Mouse (Mus musculus): ENCODE measurements around the gene Ccdc171.

Gene Ccdc171

GRCm38 (mm10) chr4:83739891-83740277, 214.5 kb downstream of the Ccdc171 start:
- Histone ChIP-seq H3K36me3 (ENCODE audit: control insufficient read depth, insufficient read depth, low read length, poor library complexity, severe bottlenecking) (no peaks in the 10 kb centered on the region), H3K27me3 (ENCODE audit: control insufficient read depth, insufficient read depth, low read length, poor library complexity, severe bottlenecking) (no peaks in the 10 kb centered on the region)
- DNase-seq (ENCODE audit: low read depth, low spot score): no peak

DNA sequence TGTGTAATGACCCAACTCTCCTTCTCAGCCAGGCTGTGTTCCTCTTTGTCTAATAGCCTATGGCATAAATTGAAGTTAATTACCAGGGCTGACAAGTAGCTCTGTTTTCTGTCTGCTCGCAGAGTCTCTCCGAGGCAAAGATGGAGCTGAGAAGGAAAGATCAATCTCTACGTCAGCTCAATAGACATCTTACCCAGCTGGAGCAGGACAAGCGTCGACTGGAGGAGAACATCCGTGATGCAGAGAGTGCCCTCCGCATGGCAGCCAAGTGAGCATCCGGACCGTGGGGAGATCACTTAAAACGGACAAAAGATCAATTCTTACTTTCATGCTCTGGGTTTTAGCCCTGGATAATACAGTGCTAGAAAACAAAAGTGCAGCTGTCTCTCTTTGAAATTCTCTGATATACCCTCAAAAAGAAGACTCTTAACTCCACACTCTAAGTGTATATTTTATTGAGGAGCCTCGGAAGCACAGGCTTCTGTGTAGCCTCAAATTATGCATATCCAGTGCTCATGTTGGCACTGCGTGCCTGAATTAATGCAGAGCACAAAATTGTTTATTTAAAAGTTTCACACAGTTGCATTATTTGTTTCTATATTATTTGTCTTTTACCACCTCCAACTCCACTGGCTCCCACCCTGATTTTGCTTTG, 217.6 kb downstream of the Ccdc171 start:
- DNase-seq (ENCODE audit: low read depth, low spot score): no peak

DNA sequence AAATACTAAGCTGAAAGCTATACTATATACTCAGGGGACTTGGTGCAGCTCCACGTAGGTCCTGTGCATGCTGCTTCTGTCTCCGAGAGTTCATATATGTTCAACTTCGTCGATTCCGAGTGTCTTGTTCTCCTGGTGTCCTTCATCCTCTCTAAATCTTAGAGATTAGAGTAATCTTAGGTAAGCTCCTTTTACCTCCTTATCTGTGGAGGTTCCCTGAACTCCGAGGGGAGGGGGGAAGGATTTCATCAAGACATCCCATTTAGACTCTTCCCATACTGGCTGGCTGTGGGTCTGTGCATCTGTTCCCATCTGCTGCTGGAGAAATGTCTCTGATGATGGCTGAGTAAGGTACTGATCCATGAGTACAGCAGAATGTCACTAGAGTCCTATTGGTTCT, 249.8 kb downstream of the Ccdc171 start:
- Histone ChIP-seq H3K36me3 (ENCODE audit: control insufficient read depth, insufficient read depth, low read length, poor library complexity, severe bottlenecking) (no peaks in the 10 kb centered on the region), H3K27me3 (ENCODE audit: control insufficient read depth, insufficient read depth, low read length, poor library complexity, severe bottlenecking) (no peaks in the 10 kb centered on the region)
- no peak for DNase-seq (ENCODE audit: low read depth, low spot score)

More for the DNA sequence above, 217.6 kb downstream of the Ccdc171 start:
- H3K36me3 ChIP-seq (ENCODE audit: control insufficient read depth, insufficient read depth, low read length, poor library complexity, severe bottlenecking): no peaks in the 10 kb centered on the region
- no peaks in the 10 kb centered on the region for H3K27me3 ChIP-seq (ENCODE audit: control insufficient read depth, insufficient read depth, low read length, poor library complexity, severe bottlenecking)

GRCm38 (mm10) chr4:83780044-83780443, 254.7 kb downstream of the Ccdc171 start:
- no peaks in the 10 kb centered on the region for H3K27me3 ChIP-seq (ENCODE audit: control insufficient read depth, insufficient read depth, low read length, poor library complexity, severe bottlenecking)
- DNase-seq (ENCODE audit: low read depth, low spot score): no peak
- H3K36me3 ChIP-seq (ENCODE audit: control insufficient read depth, insufficient read depth, low read length, poor library complexity, severe bottlenecking): no peaks in the 10 kb centered on the region

GRCm38 (mm10) chr4:83785115-83785514, 259.8 kb downstream of the Ccdc171 start:
- Histone ChIP-seq H3K36me3 (ENCODE audit: control insufficient read depth, insufficient read depth, low read length, poor library complexity, severe bottlenecking) (no peaks in the 10 kb centered on the region), H3K27me3 (ENCODE audit: control insufficient read depth, insufficient read depth, low read length, poor library complexity, severe bottlenecking) (no peaks in the 10 kb centered on the region)
- DNase-seq (ENCODE audit: low read depth, low spot score): no peak

GRCm38 (mm10) chr4:83791811-83792210, 266.5 kb downstream of the Ccdc171 start:
- H3K27me3 ChIP-seq (ENCODE audit: control insufficient read depth, insufficient read depth, low read length, poor library complexity, severe bottlenecking): no peaks in the 10 kb centered on the region
- no peak for DNase-seq (ENCODE audit: low read depth, low spot score)

DNA sequence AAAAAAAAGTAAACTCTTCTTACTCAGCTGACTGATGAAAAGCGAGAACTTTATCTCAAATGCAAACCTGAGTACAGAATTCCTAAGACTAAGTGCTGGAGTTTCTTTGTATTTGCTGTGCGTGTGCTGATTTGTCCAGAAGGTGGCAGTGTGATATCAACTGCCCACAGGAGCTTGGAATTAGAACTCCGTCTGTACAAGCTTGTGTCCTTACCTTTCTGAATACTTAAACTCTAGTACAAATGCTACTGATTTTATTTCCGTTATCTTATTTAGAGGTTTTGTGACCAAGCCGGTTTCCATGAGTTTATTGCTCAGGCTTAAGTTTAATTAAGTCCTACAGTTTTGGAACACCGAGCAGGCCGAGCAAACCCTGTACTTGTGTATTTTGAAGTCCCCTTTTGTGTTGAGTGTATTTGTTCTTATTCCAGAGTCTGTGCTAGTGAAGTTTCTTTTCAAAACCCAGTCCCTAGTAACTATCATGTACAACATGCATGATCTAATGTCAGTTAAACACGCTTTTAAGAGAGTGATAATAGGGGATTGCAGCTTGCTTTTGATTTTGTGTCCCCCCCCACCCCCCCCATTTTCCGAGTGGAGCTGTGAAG, 269.1 kb downstream of the Ccdc171 start:
- peak; percentile 18 for DNase-seq (ENCODE audit: low read depth, low spot score)
- H3K36me3 ChIP-seq (ENCODE audit: control insufficient read depth, insufficient read depth, low read length, poor library complexity, severe bottlenecking): no peaks in the 10 kb centered on the region
- no peaks in the 10 kb centered on the region for H3K27me3 ChIP-seq (ENCODE audit: control insufficient read depth, insufficient read depth, low read length, poor library complexity, severe bottlenecking)

More at GRCm38 (mm10) chr4:83791811-83792210, 266.5 kb downstream of the Ccdc171 start:
- H3K36me3 ChIP-seq (ENCODE audit: control insufficient read depth, insufficient read depth, low read length, poor library complexity, severe bottlenecking): no peaks in the 10 kb centered on the region

DNA sequence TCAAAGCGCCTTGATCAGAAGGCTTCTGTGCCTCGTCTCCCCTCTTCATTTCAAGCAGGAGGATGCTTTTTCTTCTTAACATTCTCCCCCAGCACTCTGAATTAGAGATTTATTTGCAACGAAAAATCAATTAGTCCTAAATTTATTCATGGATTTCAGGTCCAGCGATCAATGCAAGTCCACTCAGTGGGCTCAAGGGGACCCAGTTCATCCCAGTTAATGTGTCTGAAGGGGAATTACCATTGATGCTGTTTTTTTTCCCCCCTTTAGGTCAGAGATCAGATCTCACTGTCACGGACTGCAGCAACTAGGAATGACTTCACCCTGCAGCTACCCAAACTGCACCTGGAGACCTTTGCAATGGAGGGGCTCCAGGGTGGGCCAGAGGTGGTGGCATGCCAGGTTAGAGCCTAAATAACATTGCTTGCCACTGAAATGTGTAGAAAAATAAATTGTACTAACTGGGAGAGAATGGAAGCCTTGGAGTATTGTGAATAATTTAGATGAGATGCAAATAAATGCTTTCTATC, 269.6 kb downstream of the Ccdc171 start:
- no peak for DNase-seq (ENCODE audit: low read depth, low spot score)
- H3K36me3 ChIP-seq (ENCODE audit: control insufficient read depth, insufficient read depth, low read length, poor library complexity, severe bottlenecking): no peaks in the 10 kb centered on the region
- no peaks in the 10 kb centered on the region for H3K27me3 ChIP-seq (ENCODE audit: control insufficient read depth, insufficient read depth, low read length, poor library complexity, severe bottlenecking)

- H3K36me3 ChIP-seq (ENCODE audit: control insufficient read depth, insufficient read depth, low read length, poor library complexity, severe bottlenecking): no peaks in the 10 kb centered on the region
- H3K27me3 ChIP-seq (ENCODE audit: control insufficient read depth, insufficient read depth, low read length, poor library complexity, severe bottlenecking): no peaks in the 10 kb centered on the region
- no peak for DNase-seq (ENCODE audit: low read depth, low spot score)
These were observed 272.6 kb downstream of the Ccdc171 start for GRCm38 (mm10) chr4:83797976-83798375.

DNA sequence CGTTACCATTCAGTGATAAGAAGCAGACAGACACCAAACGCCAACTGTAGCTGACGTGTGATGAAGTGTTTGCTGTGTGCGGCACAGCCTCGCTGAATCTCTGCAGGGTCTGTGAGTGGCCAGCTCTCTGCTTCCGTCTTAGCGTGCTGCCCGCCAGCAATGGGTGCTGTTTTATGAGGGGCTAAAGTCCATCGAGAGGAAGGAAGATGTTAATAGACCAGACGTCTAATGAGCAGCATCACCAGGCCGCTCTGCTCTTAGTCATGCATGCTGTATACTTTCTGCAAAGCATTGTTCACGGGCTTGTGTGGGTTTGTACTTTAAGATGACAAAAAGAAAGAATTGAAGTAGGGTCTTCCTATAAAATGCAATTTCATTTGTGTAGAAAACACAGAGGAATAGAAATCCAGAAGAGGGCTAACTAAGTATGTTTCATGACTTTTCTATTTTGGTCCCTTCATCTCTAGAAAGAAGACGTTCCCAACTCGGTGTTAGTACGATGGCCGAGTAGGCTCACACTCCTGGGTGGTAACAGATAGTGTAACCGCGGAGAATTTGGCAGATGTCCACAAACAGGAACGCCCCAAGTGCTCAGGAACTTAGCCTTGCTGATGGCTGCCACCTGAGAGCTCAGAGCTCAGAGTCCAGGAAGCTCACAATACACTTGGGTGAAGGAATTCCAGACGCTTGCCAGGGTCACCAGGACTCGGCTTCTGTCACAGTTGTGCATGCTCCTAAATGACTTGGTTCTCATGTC, 273.5 kb downstream of the Ccdc171 start:
- Histone ChIP-seq H3K27me3 (ENCODE audit: control insufficient read depth, insufficient read depth, low read length, poor library complexity, severe bottlenecking) (no peaks in the 10 kb centered on the region), H3K36me3 (ENCODE audit: control insufficient read depth, insufficient read depth, low read length, poor library complexity, severe bottlenecking) (no peaks in the 10 kb centered on the region)
- DNase-seq (ENCODE audit: low read depth, low spot score): no peak

GRCm38 (mm10) chr4:83800402-83800801, 275.1 kb downstream of the Ccdc171 start:
- DNase-seq (ENCODE audit: low read depth, low spot score): no peak
- H3K27me3 ChIP-seq (ENCODE audit: control insufficient read depth, insufficient read depth, low read length, poor library complexity, severe bottlenecking): no peaks in the 10 kb centered on the region
- H3K36me3 ChIP-seq (ENCODE audit: control insufficient read depth, insufficient read depth, low read length, poor library complexity, severe bottlenecking): no peaks in the 10 kb centered on the region

- Histone ChIP-seq H3K36me3 (ENCODE audit: control insufficient read depth, insufficient read depth, low read length, poor library complexity, severe bottlenecking) (no peaks in the 10 kb centered on the region), H3K27me3 (ENCODE audit: control insufficient read depth, insufficient read depth, low read length, poor library complexity, severe bottlenecking) (no peaks in the 10 kb centered on the region)
- no peak for DNase-seq (ENCODE audit: low read depth, low spot score)
These were observed 291.6 kb downstream of the Ccdc171 start for GRCm38 (mm10) chr4:83816925-83817324.

DNA sequence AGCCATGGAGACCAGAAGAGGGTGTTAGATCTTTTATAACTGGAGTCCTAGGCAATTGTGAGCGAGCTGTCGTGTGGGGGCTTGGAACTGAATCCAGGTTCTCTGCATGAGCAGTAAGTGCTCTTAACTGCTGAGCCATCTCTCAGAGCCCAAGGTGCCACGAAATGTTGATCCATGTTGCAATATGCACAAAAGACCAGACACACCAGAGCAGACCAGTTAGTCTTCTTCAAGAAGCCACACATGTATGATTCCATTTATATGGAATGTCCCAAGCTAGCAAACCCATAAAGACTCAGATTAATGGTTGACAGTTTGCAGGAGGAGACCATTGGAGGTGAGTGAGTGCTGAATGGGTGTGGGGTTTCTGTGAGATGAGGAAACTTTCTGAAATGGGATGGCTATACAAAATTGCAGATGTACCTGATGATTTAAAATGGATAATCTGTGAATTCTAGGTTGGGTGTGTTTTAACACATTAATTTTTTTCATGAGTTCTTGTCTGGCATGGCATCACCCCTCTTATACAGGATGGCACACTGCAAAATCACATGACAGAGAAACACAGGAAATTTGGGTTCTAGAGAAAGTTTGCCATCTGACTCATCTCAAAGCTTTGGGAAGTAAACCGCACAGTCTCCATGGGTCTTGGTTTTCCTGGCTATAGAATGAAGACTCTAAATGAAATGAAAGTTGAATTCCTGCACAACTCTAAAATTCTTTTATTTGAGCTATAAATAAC, 304.5 kb downstream of the Ccdc171 start:
- no peaks in the 10 kb centered on the region for H3K36me3 ChIP-seq (ENCODE audit: control insufficient read depth, insufficient read depth, low read length, poor library complexity, severe bottlenecking)
- no peaks in the 10 kb centered on the region for H3K27me3 ChIP-seq (ENCODE audit: control insufficient read depth, insufficient read depth, low read length, poor library complexity, severe bottlenecking)
- DNase-seq (ENCODE audit: low read depth, low spot score): no peak

All from splenic B cell, adult 2 months (primary cell).